Mouse (Mus musculus): ENCODE measurements around the gene Plau. TPM values are rescaled to one million over a fixed set of nuclear protein-coding genes. Genes with fewer than 3 reads are reported as not detected.
A peak's percentile ranks its signal among the peaks of the same experiment; 100 is the strongest.

Plau gene
- total RNA-seq, 2 experiments from 2014 or later = 19.8 to 36.6 TPM

DNA sequence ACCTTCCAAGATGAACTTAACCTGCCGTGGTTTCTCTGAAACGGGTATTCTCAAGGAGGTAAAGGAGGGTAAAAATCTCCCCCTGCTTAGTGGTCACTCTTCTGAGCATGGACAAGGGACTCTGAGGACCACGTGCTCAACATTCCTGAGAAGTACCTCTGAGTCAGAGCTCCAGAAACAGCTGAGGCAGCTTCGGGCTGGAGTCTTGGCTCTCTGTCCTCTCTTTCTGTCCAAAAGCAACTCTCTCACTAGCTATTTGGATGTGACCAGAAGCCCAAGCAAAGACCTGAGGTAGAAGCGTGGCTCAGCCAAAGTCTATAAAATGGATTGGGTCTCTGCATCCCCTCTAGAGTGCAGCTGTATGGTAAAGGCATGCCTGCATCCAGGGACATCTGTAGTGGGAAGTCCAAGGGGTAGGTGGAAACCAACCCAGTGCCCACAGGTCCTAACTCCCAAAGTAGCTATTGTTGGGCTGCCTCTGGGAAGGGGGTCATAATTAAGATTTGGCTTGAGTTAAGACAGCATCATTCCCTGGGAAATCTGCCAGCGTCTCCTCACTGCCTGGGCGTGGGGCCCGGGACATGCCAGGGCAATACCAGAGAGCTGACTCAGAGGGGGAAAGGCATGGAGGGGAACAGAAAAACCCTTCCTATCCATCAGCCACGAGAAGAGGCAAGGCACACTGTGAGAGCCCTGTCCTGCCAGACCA, 31.3 kb upstream of the Plau start:
- DNase-seq (ENCODE audit: low spot score in 2 of 2) = peak; percentile 46 to 69

DNA sequence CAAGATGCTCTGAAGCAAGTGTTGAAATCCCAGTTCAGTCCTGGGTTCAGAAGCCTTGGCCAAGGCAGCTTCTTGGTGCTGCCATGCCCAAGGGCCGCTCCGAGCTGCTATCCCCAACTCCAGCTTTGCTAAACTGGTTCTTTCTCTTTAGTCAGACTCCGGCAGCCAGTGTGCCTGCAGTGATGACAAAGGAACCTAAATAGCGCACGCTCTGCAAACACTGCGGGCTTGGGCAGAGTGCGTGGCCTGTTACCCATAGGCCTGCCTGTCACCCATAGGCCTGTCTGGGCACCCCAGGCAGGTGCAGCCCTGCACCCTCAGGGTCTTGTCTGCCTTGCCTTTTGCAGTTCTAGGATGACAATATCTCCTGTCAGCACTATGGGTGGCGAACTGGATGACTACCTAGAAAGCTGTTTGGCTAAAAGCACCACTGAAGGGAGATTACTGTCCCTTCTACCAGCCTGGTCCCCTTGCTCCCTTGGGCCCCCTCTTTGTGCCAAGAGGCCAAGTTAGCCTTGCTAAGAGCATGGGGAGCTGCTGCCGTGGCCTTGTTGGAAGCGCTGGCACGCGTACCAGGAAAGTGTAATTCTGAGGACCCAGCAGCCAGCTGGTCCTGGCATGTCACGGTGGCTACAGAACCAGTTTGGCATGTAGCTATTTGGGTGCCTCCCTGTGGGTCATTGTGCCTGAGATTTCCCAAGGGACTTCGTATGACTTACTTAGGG, 30.2 kb upstream of the Plau start:
- DNase-seq (ENCODE audit: low spot score in 2 of 2) = no peak

DNA sequence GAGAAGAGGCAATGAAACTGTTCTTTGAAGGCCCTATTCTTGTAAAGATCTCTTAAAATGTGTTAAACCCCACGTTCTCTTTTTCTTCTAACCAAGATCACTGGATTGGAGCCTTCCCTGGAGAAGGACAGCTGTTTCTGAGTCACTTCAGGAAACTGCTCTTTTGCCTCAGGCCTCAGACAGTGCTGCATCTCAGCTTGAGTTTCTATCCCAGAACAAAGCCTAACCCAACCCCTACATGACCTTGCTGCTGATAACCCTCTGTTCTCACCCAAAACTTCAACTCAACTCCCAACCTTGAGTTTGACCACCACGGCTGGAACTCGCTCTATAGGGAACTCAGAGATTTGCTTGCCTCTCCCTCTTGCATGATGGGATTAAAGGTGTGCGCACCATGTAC, 27.1 kb upstream of the Plau start:
- DNase-seq (ENCODE audit: low spot score in 2 of 2) = no peak

DNA sequence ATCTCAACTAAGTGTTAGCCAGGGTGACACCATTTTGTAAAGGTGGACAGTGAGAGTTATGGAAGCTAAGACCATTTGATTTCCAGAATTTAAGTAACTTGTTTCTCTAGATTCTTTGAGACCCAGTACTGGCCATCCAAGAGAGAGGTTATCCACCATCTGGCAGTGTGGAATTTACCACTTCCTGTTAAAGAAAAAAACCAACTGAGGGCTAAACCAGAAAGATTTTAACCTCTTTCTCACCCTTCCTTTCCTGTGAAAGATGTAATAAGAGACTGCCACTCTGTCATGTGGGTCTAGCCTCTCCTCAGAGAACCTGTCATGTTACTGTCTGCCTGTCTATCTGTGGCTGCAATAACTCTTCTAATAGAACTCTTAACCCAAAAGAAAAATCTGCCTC, 26.6 kb upstream of the Plau start:
- DNase-seq (ENCODE audit: low spot score in 2 of 2) = no peak

DNA sequence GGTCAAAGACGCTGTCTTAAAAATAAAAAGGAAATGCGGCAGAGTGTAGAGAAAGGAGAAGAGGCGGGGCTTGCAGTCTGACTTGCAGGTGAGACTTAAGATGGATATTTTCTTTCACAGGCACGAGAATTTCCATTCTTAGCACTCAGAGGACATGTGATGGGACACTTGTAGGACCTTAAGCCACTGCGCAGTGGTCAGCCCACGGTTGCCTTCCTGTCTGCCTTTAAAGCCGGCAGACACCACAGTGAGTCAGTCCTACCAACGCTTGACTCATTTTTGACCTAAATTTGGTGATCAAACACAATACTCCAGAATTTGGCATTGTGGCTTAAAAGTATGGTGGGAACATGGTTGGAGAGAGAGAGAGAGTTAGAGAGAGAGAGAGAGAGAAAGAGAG, 25.2 kb upstream of the Plau start:
- DNase-seq (ENCODE audit: low spot score in 2 of 2) = no peak

DNA sequence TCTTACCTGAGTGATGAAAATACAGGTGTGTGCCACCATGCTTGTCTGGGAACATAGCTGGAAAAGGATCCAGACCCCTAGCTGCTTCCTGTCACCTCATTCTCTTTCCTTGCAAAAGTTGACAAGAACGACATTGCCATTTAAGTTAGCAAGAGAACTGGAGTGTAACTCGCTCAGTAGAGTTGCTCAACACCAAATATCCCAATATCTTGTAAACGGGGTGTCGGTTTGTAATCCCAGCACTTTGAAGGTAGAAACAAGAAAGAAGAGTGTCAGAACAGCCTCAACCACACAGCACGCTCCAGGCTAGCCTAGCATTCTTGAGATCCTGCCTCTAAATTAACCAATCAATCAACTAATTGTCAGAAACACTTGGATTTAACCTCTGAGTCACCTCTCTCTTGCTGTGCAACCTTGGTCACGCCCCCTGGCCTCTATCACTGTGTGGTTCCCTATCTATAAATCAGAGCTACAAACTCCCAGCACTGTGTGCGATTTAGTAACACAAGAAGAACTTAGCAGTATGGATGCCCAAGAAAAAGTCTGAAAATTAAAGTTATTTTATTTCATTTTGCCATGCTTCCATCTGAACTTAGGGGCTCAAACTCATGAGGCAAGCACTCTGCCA, 24.6 kb upstream of the Plau start:
- no peak for DNase-seq (ENCODE audit: low spot score in 2 of 2)

DNA sequence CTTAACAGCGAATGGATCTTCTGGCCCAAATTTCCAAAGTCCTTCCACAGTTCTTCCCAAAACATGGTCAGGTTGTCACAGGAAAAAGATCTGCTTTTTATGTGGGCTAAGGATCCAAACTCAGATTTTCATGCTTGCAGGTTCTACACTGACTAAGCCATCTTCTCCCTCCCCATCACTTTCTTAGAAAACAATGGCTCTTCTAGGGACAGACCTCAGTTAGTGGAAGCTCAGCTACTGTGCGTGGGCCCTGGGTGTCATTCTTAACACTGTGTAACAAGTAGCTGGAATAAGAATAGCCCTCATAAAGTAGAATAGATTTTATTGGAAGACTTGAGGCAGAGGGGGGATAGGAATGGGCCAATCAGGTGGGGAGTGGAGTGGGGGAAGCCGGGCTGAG, 21.0 kb upstream of the Plau start:
- no peak for DNase-seq (ENCODE audit: low spot score in 2 of 2)

DNA sequence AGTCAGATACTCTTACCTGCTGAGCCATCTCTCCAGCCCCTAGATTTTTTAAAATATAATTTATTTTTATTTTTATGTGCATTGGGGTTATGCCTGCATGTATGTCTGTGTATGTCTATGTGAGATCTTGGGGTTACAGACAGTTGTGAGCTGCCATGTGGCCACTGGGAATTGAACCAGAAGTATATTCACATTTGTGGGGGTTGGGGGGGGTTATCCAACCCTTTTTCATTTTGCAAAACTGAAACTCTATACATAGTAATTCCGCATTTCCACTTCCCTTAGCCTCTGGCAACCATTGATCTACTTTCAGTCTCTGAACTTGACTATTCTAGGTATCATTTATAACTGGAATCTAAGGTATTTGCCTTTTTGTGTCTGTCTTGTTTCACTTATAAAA, 11.9 kb upstream of the Plau start:
- no peak for DNase-seq (ENCODE audit: low spot score in 2 of 2)

DNA sequence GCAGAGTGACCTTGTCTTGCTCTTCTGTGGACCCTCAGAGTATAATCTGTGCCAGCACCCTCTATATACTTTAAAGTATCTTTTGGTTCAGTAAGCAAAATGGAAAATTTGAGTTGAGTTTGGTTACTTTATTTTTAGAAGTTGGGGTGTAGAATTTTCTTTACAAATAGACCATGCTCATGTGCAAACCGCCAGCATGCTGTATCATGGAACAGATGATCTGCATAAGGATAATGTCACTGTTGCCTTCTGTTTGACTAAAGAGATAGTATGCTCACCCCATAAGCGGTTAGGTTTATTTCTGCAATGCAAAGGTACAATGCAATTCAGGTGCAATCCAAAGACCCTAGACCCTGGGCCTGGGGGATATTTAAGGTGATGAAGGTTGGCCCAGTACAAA, 10.9 kb upstream of the Plau start:
- no peak for DNase-seq (ENCODE audit: low spot score in 2 of 2)

DNA sequence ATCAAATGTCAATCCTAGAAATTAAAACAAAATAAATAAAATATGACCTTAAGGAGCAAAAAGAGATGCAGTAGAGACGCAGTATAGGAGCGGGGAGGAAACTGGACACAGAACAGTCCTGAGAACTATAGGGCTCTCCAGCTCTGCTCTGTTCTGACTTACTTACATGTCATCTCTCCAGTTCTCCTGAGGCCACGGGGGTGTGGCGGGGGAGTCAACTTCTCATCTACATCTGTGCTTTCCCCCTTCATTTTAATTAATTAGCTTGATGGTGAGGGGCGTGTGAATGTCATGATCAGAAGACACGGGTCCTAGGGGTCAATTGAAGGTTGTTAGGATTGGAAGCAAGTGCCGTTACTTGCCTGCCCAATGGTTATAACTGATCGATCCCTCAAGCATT, 9.4 kb upstream of the Plau start:
- no peak for DNase-seq (ENCODE audit: low spot score in 2 of 2)

DNA sequence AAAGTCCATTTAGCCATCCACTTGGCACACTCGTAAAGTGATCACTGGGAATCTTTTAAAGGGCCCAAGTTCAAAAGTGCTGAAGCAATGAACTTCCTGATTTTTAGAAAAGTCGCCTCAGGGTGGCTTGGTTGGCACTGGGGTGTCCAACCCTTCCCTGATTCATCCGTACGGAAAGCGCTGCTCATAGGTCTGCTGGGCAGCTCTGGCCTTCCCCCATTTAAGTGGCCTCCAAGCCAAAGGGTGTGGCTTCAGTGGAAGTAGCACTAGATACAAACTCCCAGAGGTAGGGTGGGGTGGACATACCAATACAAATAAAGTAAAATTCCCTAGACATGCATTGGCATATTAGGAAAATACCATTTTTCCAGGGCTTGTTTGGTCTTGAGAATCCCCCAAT, 9.0 kb upstream of the Plau start:
- DNase-seq (ENCODE audit: low spot score in 2 of 2) = no peak

DNA sequence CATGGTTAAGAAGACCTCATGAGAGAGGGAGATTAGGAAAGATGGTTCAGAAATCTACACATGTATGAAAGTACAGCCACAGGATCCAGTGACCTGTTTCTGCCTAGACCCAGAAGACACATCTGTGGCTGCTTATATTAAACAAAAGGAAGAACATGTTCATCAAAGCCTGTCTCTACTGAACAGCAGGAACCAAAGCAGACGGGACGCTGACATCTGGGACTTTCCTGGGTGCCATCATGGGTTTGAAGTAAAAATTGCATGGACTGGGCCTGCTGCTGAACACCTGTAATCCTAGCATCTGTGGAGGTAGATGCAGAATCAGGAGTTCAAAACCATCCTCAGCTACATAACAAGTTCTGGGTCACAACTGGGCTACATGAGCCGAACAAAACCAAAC, 7.9 kb upstream of the Plau start:
- DNase-seq (ENCODE audit: low spot score in 2 of 2) = no peak

DNA sequence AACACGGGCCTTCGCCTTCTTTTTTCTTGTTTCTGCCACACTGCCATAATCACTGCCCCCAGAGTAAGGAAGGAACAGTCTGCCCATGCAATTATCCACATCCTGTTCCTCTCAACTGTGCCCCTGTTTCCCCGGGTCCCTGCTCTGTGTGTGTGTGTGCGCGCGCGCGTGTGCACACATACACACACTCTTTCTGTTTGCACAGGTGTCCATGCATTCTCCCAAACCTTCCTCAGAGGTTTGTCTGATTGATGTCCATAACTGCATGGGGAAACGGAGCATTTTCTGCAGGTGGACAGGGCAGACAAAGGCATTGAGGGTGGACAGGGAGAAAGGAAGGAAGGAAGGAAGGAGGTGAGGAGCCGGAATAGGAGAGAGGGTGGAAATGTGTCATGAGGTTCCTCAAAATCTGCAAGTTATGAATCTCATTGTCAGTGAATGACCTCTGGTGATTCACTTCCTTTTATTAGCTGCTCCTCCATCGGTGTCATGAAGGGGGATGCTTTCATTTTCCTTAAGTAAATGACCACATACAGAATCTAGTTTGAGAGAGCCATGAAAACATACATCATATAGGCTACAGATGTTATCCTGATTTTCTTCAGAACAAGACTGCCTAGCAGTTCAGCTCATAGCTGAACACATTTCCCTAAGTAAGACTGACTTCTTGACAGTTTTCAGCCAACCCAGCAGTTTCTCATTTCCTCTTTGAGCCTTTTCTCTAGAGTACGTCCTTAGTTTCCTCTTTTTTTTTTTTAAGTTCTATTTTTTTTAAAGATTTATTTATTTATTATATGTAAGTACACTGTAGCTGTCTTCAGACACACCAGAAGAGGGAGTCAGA, 6.7 kb upstream of the Plau start:
- DNase-seq (ENCODE audit: low spot score in 2 of 2) = no peak

DNA sequence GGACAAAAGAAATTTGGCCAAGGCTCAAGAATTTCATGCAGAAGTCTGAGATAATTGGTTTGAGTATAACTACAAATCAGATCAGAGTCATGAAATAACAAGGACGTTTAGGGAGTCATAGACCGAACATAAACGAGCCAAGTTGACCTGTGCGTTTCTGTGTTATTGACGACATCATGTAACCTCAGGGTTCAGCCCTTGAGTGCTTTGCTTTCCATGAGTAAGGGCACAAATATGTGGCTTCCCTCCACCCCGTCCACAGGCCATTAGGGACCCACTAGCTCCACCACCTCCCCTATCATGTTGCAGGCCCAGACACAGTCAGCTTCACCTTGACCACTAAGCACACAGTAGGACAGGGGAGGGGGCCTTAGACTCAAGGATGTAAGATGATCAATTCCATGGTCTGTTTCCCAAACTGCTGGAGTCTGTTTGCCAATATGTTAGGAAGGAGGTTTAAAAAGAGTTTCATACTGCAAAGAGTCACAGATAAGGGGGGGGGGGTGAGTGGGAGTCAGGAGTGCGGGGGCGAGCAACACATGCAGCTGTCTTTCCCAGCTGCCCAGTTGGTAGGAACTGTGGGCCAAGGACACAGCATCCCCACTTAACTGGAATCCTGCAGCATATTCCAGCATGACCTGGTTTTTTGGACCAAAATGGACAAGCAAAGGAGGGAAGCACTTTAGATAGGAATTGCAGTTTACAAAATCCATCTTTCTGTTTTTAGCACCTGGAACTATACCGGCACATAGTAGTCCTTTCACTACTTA, 5.1 kb upstream of the Plau start:
- DNase-seq (ENCODE audit: low spot score in 2 of 2) = no peak

DNA sequence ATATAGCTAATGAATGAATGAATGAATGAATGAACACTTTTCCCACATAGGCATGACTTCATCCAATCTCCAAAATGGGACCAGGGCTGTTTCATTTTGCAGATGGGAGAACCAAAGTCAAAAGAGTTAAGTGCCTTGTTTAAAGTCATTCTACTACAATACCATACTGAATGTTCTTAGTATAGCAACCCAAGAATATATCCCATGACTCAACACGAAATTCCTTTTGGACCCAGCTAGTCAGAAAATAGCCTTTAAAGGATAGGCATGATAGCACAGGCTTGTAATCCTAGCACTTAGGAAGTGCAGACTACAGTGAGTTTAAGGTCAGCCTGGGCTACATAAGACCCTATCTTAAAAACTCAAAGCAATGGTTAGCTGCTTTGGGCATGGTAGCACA, 4.5 kb upstream of the Plau start:
- no peak for DNase-seq (ENCODE audit: low spot score in 2 of 2)

DNA sequence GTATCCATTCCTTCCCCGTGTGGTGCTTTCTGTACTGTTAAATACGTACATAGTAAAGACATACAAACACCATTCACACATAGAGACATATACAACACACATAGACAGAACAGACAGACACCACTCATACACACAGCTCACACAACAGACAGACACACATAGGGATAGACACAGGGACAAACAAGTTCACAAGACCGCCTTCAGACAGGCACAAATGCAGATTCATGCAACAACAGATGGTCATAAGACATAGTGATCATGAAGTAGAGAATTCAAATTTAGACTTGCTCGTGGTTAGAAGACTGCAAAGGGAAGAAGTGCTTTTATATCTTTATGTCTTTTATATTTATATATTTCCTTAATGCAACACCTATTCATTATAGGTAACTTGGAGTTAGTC, 2.9 kb upstream of the Plau start:
- DNase-seq (ENCODE audit: low spot score in 2 of 2) = no peak

DNA sequence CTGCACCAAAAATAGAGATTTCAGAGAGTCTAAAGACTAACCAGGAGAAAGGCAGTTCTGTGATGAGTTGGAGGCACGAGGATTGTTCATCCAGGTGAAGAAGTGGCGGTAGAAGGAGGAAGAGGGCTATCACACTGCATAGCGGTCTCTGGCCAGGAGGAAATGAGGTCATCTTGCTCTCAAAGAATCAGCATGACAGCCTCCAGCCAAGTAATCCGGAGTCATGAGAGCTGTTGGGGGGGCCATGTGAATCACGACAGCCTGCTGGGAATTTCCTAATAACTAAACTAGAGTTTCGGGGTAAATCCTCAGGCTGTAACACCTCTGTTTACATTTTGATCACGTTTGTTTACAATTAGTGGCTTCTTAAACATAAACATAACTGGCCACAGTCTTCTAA, 2.3 kb upstream of the Plau start:
- no peak for DNase-seq (ENCODE audit: low spot score in 2 of 2)

DNA sequence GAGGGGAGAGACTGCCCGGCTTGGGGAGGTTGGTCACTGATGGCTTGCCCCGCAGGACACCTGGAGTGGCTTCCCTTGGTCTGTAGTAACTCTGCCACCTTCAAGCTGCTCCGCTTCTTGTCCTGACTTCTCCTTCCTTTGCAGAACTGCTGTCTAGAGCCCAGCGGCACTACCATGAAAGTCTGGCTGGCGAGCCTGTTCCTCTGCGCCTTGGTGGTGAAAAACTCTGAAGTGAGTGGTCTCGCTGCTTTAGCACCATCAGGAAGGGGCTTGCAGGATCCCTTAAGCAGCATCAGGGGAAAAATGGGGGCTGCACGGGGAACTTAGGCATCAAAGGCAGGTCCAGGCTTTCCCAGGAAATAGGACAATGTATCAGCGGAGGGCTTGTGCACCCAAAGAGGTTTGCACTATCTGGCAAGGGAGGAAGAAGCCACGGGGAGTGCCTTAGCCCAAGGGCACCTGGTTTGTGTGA, 481 bp downstream of the Plau start:
- DNase-seq (ENCODE audit: low spot score in 2 of 2) = no peak

DNA sequence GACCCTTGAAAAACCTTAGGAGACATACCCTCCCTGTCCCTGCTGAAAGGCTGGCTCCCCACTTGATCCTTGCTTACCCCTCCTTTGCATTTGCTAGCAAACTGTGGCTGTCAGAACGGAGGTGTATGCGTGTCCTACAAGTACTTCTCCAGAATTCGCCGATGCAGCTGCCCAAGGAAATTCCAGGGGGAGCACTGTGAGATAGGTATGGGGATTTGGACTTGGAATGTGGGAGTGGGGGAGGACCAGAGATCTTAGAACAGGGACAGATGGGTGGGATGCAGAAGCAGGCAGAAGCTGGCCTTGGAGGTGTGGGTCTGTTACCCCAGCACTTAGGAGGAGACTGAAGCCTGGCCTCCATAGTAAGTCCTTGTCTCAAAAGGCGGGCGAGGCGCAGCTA, 1.2 kb downstream of the Plau start:
- DNase-seq (ENCODE audit: low spot score in 2 of 2) = no peak

DNA sequence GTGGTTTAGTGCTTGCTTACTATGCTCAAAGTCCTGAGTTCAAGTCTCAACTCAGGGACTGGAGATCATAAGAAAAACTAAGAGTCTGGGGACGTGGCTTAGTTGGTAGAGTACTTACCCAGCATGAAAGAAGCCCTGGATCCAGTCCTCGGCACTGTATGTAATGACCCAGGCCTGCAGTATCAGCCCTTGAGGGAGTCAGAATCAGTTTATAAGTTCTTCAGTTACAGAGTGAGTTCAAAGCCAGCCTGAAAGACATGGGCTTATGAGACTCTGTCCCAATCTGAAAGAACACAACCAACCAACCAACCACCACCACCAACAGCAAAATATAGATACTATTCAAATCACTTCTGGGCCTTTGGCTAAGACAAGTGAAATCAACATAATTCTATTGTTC, 5.1 kb downstream of the Plau start:
- no peak for DNase-seq (ENCODE audit: low spot score in 2 of 2)

DNA sequence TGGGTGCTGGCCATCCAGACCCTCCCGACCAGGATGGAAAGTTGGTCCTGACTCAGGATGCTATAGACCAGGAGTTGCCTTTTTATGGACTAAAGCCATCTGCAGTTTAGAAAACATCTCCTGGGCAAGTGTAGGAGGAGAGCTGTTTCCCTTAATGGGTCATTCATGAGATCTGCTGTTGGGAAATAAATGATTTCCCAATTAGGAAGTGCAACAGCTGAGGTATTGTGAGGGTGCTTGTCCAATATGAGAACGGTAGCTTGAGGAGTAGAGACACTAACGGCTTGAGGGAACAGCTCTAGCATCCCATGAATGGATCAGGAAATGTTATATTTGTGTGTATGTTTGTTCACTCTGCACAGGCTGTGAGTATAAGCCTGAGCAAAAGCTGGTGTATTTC, 6.2 kb downstream of the Plau start:
- no peak for DNase-seq (ENCODE audit: low spot score in 2 of 2)

Data from adrenal gland, postnatal 4 days (tissue).